8 mouse cellular contexts compared by ENCODE assay signal in the genomic region with DNA sequence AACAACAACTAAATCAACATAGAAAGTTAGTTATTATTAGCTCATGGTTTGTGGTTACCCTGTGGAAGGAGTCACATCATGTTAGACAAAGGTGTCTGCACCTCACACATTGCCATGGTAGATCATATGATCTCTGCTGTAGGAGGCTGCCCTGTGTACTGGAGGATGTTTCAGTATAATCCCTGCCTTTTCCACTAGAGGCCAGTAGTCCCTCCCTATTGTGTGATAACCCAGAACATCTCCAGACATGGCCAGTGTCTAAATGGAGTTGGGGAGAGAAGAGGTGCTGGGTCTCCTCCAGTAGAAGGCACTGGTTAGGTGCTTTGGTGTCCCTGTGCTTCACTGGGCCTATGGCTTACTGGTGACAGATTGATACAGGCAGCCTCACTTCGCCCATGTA.
DNase-seq lines count a peak whose midpoint lies in the region; ATAC-seq and TF ChIP-seq lines count a peak whose summit lies in the region.

No protein-coding gene starts in this region.

- H3K36me3 ChIP-seq in heart, postnatal 0 days (replicated peaks; ENCODE audit: control insufficient read depth, insufficient read depth, low read length), result no peaks in the 10 kb centered on the region
- no peaks in the 10 kb centered on the region for H3K36me3 ChIP-seq in heart, embryonic 10.5 days
- H3K36me3 ChIP-seq in neural tube, embryonic 14.5 days (ENCODE audit: control insufficient read depth, insufficient read depth, low read length), result no peaks in the 10 kb centered on the region
- no peaks in the 10 kb centered on the region for H3K36me3 ChIP-seq in neural tube, embryonic 15.5 days
- no peaks in the 10 kb centered on the region for H3K36me3 ChIP-seq in stomach, postnatal 0 days (ENCODE audit: control insufficient read depth, insufficient read depth, low read length)

- TF ChIP-seq EP300 in heart, postnatal 0 days (IDR thresholded peaks at IDR 0.05; ENCODE audit: low read depth), result no peak
- no peak for TF ChIP-seq EP300 in stomach, postnatal 0 days (optimal IDR thresholded peaks at IDR 0.05)

- no peak overlapping the region for H3K4me2 ChIP-seq in heart, postnatal 0 days (ENCODE audit: low read depth, low read length)
- H3K4me2 ChIP-seq in neural tube, embryonic 14.5 days (ENCODE audit: low read depth, low read length), result no peak overlapping the region
- no peak overlapping the region for H3K4me2 ChIP-seq in neural tube, embryonic 15.5 days
- no peak overlapping the region for H3K4me2 ChIP-seq in stomach, postnatal 0 days (replicated peaks; ENCODE audit: low read depth)

- 92% methylated on average over 1 of the region's 1 CpGs for WGBS in heart, postnatal 0 days
- WGBS in heart, embryonic 10.5 days, result 75% methylated on average over 1 of the region's 1 CpGs
- 100% methylated on average over 1 of the region's 1 CpGs for WGBS in neural tube, embryonic 14.5 days
- WGBS in neural tube, embryonic 15.5 days, result 92% methylated on average over 1 of the region's 1 CpGs
- WGBS in stomach, postnatal 0 days, result 95% methylated on average over 1 of the region's 1 CpGs

- no peak overlapping the region for H3K27ac ChIP-seq in heart, postnatal 0 days (ENCODE audit: low read depth)
- no peak overlapping the region for H3K27ac ChIP-seq in heart, embryonic 10.5 days
- H3K27ac ChIP-seq in neural tube, embryonic 14.5 days (ENCODE audit: low read depth, low read length), result no peak overlapping the region
- H3K27ac ChIP-seq in neural tube, embryonic 15.5 days (replicated peaks), result no peak overlapping the region
- H3K27ac ChIP-seq in stomach, postnatal 0 days (replicated peaks), result no peak overlapping the region

- ATAC-seq in heart, postnatal 0 days (ENCODE audit: insufficient read depth, low read depth), result no peak
- peak; percentile 58; the same call in 1 of the 2 replicates for ATAC-seq in neural tube, embryonic 14.5 days (ENCODE audit: low read depth)
- ATAC-seq in neural tube, embryonic 15.5 days (ENCODE audit: low FRiP score), result no peak
- ATAC-seq in stomach, postnatal 0 days (ENCODE audit: low FRiP score, low TSS enrichment), result no peak

- H3K9me3 ChIP-seq in heart, postnatal 0 days (replicated peaks; ENCODE audit: control insufficient read depth, low read length), result no peaks in the 10 kb centered on the region
- no peaks in the 10 kb centered on the region for H3K9me3 ChIP-seq in heart, embryonic 10.5 days
- H3K9me3 ChIP-seq in neural tube, embryonic 14.5 days (ENCODE audit: control insufficient read depth, low read length), result no peaks in the 10 kb centered on the region
- no peaks in the 10 kb centered on the region for H3K9me3 ChIP-seq in neural tube, embryonic 15.5 days (replicated peaks)
- no peaks in the 10 kb centered on the region for H3K9me3 ChIP-seq in stomach, postnatal 0 days (ENCODE audit: control insufficient read depth, low read length)

- H3K27me3 ChIP-seq in heart, postnatal 0 days (ENCODE audit: control insufficient read depth, insufficient read depth, low read length), result no peaks in the 10 kb centered on the region
- H3K27me3 ChIP-seq in heart, embryonic 10.5 days (ENCODE audit: insufficient read depth, poor library complexity, severe bottlenecking), result no peaks in the 10 kb centered on the region
- H3K27me3 ChIP-seq in neural tube, embryonic 14.5 days (ENCODE audit: control insufficient read depth, insufficient read depth, low read length), result no peaks in the 10 kb centered on the region
- no peaks in the 10 kb centered on the region for H3K27me3 ChIP-seq in neural tube, embryonic 15.5 days (replicated peaks)
- no peaks in the 10 kb centered on the region for H3K27me3 ChIP-seq in stomach, postnatal 0 days (ENCODE audit: control insufficient read depth, insufficient read depth, low read length)

- H3K4me3 ChIP-seq in heart, postnatal 0 days (ENCODE audit: low read depth, low read length), result no peak overlapping the region
- H3K4me3 ChIP-seq in heart, embryonic 10.5 days, result no peak overlapping the region
- H3K4me3 ChIP-seq in neural tube, embryonic 14.5 days (ENCODE audit: low read depth, low read length), result no peak overlapping the region
- no peak overlapping the region for H3K4me3 ChIP-seq in neural tube, embryonic 15.5 days (replicated peaks)
- no peak overlapping the region for H3K4me3 ChIP-seq in stomach, postnatal 0 days (ENCODE audit: low read depth, low read length)

- peak; percentile 19 for DNase-seq in heart, postnatal 0 days (ENCODE audit: low spot score)
- DNase-seq in heart, embryonic 10.5 days (ENCODE audit: low spot score), result no peak
- peak; percentile 3 for DNase-seq in induced T-regulatory cell, adult 2 months (ENCODE audit: low read depth)
- DNase-seq in stomach, postnatal 0 days (ENCODE audit: low spot score), result no peak
- no peak for DNase-seq in testis, postnatal 14 days (ENCODE audit: low spot score)
- no peak for DNase-seq in adrenal gland, postnatal 4 days (ENCODE audit: low spot score in 2 of 2)

- TF ChIP-seq CTCF in heart, postnatal 0 days (IDR thresholded peaks at IDR 0.05; ENCODE audit: low read depth), result peak; percentile 60
- TF ChIP-seq CTCF in stomach, postnatal 0 days (IDR thresholded peaks at IDR 0.05; ENCODE audit: low read depth), result peak; percentile 74

- H3K9ac ChIP-seq in heart, postnatal 0 days (replicated peaks; ENCODE audit: low read depth, low read length), result no peak overlapping the region
- H3K9ac ChIP-seq in neural tube, embryonic 14.5 days (replicated peaks; ENCODE audit: low read depth, low read length), result no peak overlapping the region
- H3K9ac ChIP-seq in neural tube, embryonic 15.5 days (replicated peaks), result no peak overlapping the region
- no peak overlapping the region for H3K9ac ChIP-seq in stomach, postnatal 0 days (ENCODE audit: low read length)

- H3K4me1 ChIP-seq in heart, postnatal 0 days (ENCODE audit: control insufficient read depth, insufficient read depth), result no peaks in the 10 kb centered on the region
- H3K4me1 ChIP-seq in heart, embryonic 10.5 days, result peaks cover 3% of the 10 kb centered on the region; the same call in 1 of the 2 replicates
- H3K4me1 ChIP-seq in neural tube, embryonic 14.5 days (ENCODE audit: control insufficient read depth, insufficient read depth, low read length), result no peaks in the 10 kb centered on the region
- H3K4me1 ChIP-seq in neural tube, embryonic 15.5 days, result 0 out of 2 replicates have a peak, but pooled peaks cover 5% of the 10 kb centered on the region
- no peaks in the 10 kb centered on the region for H3K4me1 ChIP-seq in stomach, postnatal 0 days (replicated peaks; ENCODE audit: control insufficient read depth, insufficient read depth)

Comparison
In these comparisons a context has a peak if more than half of its experiments do, and no peak if none do; other contexts are left out.
1. DNase-seq: peak in heart, postnatal 0 days (single experiment) and induced T-regulatory cell, adult 2 months (single experiment); none in heart, embryonic 10.5 days (single experiment), stomach, postnatal 0 days (single experiment), testis, postnatal 14 days (single experiment) and adrenal gland, postnatal 4 days (0 of 2).